Mouse (Mus musculus) spleen, adult 2 months (tissue): ENCODE data around the gene Cxadr.

Experiments
- CTCF ChIP-seq: fragments of 200-500 bp; IDR thresholded peaks from 2 replicates; pipeline ENCODE4 v1.5.1; 2011; ENCODE audit warnings: mild to moderate bottlenecking, inconsistent platforms; ENCODE audit not compliant: insufficient read depth, insufficient read length, insufficient replicate concordance; ENCODE audit errors: extremely low read depth
- POLR2A ChIP-seq: fragments of 200-500 bp; IDR thresholded peaks from 2 replicates; pipeline ENCODE4 v1.6.1; 2011; ENCODE audit warnings: low read depth, low read length, inconsistent platforms

DNA sequence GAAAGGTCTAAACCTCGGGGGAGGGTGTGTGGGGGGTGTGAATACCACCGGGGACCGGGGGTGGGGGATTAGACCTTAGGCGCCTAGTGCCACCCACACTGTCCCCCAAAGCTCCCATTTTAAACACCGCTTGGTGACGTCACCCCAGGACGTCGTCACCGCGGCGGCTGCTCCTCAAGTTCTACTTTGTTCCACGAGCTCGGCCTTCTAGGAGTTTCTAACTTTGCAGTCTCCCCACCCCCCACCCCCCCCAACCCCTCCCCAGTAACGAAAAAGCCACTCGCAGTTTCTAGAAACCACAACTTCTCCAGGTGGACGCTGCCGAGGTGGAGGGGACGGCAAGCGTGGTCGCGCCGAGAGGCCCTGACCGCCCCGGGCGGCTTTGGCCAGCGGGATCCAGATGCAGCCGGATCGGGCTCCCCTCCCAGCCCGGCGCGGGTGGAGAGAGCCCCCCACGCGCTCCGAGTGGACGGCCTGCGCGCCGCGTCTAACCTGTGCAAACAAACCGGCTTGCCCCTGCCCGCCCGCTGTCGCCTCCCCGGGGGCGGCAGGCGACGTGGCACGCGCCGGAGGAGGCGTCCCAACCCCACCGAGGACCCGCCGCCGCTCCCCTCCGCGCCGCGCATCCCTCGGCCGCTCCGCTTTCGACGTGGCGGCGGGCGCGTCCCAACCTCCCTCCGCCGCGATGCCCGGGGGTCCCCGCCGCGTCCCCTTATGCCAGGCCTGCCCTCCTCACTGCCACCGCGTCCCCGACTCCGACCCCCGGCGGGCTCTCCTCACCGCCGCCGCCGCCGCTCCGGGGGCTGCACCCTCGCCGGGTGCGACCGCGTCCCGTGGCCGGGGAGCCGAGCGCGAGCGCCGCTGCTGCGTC is 74.8 kb downstream of the Cxadr start:
- TF ChIP-seq CTCF (no peak), POLR2A (no peak; the same call in 1 of the 2 replicates)
